Mouse (Mus musculus): Measurements from ENCODE around the gene Ptpro. TPM values are rescaled to one million over a fixed set of nuclear protein-coding genes. Genes with fewer than 3 reads are reported as not detected.

Gene Ptpro
- polyA plus RNA-seq, 1 experiment from 2014 or later = 2.3 TPM

DNA sequence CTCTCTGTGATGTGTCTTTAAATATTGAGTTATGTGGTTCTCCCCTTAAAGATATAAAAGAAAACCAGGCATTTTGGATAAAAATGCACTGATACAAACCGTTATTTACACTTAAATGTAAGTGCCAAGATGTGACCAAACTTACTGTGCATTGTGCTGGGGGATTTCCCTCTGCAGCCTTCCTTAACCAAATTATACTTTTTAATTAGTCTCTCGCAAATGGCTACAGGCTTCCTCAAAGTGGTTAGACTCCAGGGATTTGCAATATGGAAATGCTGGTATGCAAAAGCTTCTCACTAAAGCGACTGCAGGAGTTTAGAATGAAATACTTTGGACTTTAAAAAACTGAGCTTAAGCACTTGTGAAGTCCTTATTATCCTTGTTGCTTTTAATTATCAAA lies 10.0 kb downstream of the Ptpro start:
- H3K9me3 ChIP-seq = no peaks in the 10 kb centered on the region
- H3K27ac ChIP-seq = no peak overlapping the region
- no peaks in the 10 kb centered on the region for H3K27me3 ChIP-seq
- no peak for ATAC-seq (ENCODE audit: borderline replicate concordance, extremely low read depth, low FRiP score, low TSS enrichment)
- no peaks in the 10 kb centered on the region for H3K4me1 ChIP-seq
- H3K4me2 ChIP-seq = no peak overlapping the region
- H3K36me3 ChIP-seq = no peaks in the 10 kb centered on the region
- 61% methylated on average over 3 of the region's 3 CpGs for WGBS
- no peak overlapping the region for H3K4me3 ChIP-seq
- no peak overlapping the region for H3K9ac ChIP-seq

DNA sequence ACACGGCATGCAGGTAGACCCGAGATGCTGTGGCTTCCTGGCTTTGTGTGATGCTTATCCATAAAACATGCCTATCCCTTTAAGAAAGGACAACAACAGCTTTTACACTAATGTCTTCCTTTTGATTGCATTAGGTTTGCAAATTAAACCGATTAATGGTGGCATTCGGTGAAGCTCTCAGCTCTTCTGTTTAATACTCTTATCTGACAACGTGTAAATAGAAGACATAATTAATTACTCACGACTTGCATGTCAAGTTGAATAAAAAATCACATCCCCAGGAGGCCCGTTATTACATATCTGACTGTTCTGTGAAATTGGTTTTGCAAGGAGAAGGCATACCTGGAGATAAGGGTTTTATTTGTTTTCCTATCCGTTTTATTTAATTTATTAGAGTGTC lies 15.9 kb downstream of the Ptpro start:
- Histone ChIP-seq H3K4me2 (no peak overlapping the region), H3K27ac (no peak overlapping the region), H3K4me1 (no peaks in the 10 kb centered on the region), H3K9me3 (no peaks in the 10 kb centered on the region), H3K27me3 (no peaks in the 10 kb centered on the region), H3K9ac (no peak overlapping the region), H3K36me3 (no peaks in the 10 kb centered on the region), H3K4me3 (no peak overlapping the region)
- WGBS = 63% methylated on average over 8 of the region's 8 CpGs
- ATAC-seq (ENCODE audit: borderline replicate concordance, extremely low read depth, low FRiP score, low TSS enrichment) = no peak

DNA sequence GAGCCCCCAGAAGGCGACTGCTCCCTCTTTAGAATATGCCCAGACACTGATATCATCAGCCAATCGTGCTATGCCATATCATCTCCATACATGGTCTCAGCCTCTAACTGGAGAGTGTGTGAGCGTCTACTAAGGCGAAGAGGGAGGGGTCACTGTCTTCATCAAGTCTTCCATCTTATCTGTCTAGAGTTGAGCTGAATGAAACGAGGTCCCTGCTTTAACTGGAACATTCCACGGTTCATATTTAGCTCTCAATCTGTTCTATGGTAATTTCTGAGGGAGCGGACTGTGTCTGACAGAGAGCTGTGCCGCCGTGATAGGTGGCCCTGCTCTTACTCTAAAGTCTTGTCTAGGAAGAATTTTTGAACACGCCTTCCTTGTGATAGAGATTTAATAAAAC lies 16.5 kb downstream of the Ptpro start:
- Histone ChIP-seq H3K4me3 (no peak overlapping the region), H3K4me2 (no peak overlapping the region), H3K27ac (no peak overlapping the region), H3K4me1 (no peaks in the 10 kb centered on the region), H3K36me3 (no peaks in the 10 kb centered on the region), H3K9ac (no peak overlapping the region), H3K27me3 (no peaks in the 10 kb centered on the region), H3K9me3 (no peaks in the 10 kb centered on the region)
- 79% methylated on average over 10 of the region's 10 CpGs for WGBS
- ATAC-seq (ENCODE audit: borderline replicate concordance, extremely low read depth, low FRiP score, low TSS enrichment) = no peak

DNA sequence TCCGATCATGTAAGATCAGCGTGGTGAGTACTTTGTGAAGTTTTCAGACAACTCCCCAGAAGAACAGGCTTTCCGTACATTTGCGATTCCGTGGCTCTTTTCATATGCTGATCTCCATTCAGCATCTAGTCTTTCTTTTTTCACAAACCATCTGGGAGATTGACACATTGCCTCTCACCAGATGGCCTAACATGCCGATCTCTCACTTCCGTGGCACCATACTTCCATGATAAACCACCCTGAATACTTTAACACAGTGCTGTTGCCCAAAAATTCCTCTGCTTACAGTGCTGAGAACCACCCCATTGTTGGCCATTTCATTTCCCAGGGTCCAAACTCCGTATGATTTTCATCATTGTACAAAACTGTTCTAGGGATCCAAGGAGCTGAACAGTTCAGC lies 20.4 kb downstream of the Ptpro start:
- Histone ChIP-seq H3K27ac (no peak overlapping the region), H3K4me2 (no peak overlapping the region), H3K27me3 (no peaks in the 10 kb centered on the region), H3K9me3 (no peaks in the 10 kb centered on the region), H3K36me3 (no peaks in the 10 kb centered on the region), H3K9ac (no peak overlapping the region), H3K4me3 (no peak overlapping the region), H3K4me1 (no peaks in the 10 kb centered on the region)
- WGBS = 86% methylated on average over 8 of the region's 8 CpGs
- no peak for ATAC-seq (ENCODE audit: borderline replicate concordance, extremely low read depth, low FRiP score, low TSS enrichment)

DNA sequence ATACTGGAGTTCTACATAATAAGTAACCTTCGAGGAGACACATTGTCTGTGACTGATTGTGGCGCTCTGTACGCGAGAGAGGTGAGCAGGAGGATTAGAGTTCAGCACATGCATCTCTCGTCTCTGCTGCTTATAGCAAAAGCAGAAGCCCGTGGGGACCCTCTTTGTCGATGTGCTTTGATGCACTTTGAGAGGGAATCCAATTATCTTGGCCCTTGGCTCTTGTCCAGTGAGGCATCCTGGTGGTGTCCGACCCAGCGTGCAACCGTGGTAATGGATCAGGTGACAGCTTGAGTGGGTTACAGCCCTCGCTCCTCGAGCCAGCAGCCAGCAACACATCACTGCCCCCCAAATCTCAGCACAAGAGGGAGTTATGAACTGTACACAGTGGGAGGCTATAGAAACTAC lies 25.5 kb downstream of the Ptpro start:
- Histone ChIP-seq H3K9ac (no peak overlapping the region), H3K9me3 (no peaks in the 10 kb centered on the region), H3K27me3 (no peaks in the 10 kb centered on the region; the same call in 1 of the 2 replicates), H3K4me1 (no peaks in the 10 kb centered on the region), H3K4me2 (no peak overlapping the region), H3K36me3 (no peaks in the 10 kb centered on the region), H3K27ac (no peak overlapping the region), H3K4me3 (no peak overlapping the region)
- WGBS = 32% methylated on average over 12 of the region's 12 CpGs
- ATAC-seq (ENCODE audit: borderline replicate concordance, extremely low read depth, low FRiP score, low TSS enrichment) = no peak

DNA sequence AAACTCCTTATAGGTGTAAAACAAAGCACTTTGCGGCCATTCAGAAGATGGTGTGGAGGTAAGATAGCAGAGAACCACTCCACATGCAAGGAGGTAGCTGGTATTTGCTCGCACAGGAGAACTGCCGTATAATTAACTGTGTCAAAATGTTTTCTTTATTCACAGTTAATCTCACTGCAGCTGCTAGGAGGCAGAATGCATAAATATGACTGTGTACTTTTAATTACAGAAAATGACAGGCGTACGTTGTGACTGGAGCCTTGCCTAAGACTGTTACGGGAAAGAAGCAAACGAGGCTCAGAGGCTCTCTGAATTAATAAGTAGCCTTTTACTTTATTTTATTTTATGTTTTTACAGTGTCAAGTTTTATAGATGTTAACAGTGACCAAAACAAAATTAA lies 27.5 kb downstream of the Ptpro start:
- no peak overlapping the region for H3K4me2 ChIP-seq
- no peaks in the 10 kb centered on the region for H3K36me3 ChIP-seq
- H3K9me3 ChIP-seq = no peaks in the 10 kb centered on the region
- no peak overlapping the region for H3K9ac ChIP-seq
- H3K4me3 ChIP-seq = no peak overlapping the region
- H3K4me1 ChIP-seq = no peaks in the 10 kb centered on the region
- H3K27me3 ChIP-seq = no peaks in the 10 kb centered on the region; the same call in 1 of the 2 replicates
- ATAC-seq (ENCODE audit: borderline replicate concordance, extremely low read depth, low FRiP score, low TSS enrichment) = no peak
- no peak overlapping the region for H3K27ac ChIP-seq
- 75% methylated on average over 7 of the region's 7 CpGs for WGBS

DNA sequence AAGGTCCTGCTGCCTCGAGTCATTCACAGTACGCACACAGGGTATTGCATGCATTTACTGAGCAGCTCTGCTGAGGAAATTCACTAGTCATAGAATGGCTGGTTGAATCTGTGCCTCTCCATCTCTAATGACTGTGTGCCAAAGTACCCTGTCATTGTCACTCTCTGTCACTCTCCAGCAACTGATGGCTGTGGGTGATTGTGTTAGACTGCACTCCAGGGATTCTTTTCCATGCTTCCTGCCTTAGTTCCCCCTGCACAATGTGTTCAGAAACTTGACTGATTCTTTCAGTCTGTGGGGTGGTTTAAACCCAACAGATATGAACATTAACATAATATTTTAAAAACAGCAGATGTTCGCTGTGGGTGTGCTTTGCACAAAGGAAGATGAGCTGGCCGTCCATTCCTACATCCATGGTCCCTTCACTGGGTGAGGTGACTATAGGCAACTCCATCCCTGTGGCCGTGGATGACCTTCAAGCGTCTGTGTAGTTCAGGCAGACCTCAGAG lies 29.5 kb downstream of the Ptpro start:
- H3K4me1 ChIP-seq = no peaks in the 10 kb centered on the region
- no peak for ATAC-seq (ENCODE audit: borderline replicate concordance, extremely low read depth, low FRiP score, low TSS enrichment)
- no peak overlapping the region for H3K4me3 ChIP-seq
- H3K27ac ChIP-seq = no peak overlapping the region
- 76% methylated on average over 6 of the region's 6 CpGs for WGBS
- no peaks in the 10 kb centered on the region for H3K9me3 ChIP-seq
- no peaks in the 10 kb centered on the region for H3K36me3 ChIP-seq
- no peak overlapping the region for H3K4me2 ChIP-seq
- peaks cover 3% of the 10 kb centered on the region; the same call in 1 of the 2 replicates for H3K27me3 ChIP-seq
- H3K9ac ChIP-seq = no peak overlapping the region

DNA sequence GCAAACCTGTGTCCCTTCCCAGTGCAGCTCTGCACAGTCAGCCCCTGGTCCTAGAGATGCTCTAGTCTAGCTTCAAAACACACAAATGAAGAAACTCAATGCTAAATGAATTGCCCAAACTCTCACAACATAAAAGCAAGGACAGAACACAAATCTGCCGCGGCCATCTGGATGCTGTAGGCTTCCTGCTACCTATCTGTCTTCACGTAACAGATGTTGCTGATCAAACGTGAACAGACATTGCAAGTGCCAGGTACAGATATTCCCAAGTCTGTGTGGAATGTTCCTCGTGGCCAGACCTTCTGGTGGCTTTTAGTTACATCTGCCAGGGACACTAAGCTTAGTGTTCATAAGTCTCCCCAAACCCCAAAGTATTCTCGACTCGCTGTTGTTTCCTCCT lies 29.9 kb downstream of the Ptpro start:
- no peaks in the 10 kb centered on the region for H3K9me3 ChIP-seq
- H3K4me2 ChIP-seq = no peak overlapping the region
- 65% methylated on average over 7 of the region's 7 CpGs for WGBS
- no peak overlapping the region for H3K9ac ChIP-seq
- ATAC-seq (ENCODE audit: borderline replicate concordance, extremely low read depth, low FRiP score, low TSS enrichment) = no peak
- H3K4me1 ChIP-seq = no peaks in the 10 kb centered on the region
- no peak overlapping the region for H3K27ac ChIP-seq
- H3K36me3 ChIP-seq = no peaks in the 10 kb centered on the region
- H3K27me3 ChIP-seq = peaks cover 3% of the 10 kb centered on the region; the same call in 1 of the 2 replicates
- no peak overlapping the region for H3K4me3 ChIP-seq

DNA sequence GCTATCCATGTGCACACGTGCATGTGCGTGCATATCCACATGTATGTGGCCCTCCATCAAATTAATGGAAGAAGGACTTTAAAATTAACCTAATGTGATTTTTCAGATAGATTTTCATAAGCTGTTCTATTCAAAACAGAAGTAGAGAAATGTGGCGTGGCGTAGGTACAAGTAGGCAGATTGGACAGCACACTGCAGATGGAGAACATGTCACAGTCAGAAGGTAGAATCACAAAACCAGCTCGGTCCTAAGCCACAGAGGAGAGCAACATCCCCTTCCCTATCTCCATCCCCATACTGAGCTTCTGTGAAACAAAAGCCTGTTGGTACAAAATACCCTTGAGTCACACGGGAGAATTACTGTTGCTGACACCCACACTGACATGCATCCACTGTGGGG lies 34.3 kb downstream of the Ptpro start:
- ATAC-seq (ENCODE audit: borderline replicate concordance, extremely low read depth, low FRiP score, low TSS enrichment) = no peak
- Histone ChIP-seq H3K9me3 (no peaks in the 10 kb centered on the region), H3K4me3 (no peak overlapping the region), H3K36me3 (no peaks in the 10 kb centered on the region), H3K27ac (no peak overlapping the region), H3K4me2 (no peak overlapping the region), H3K27me3 (peaks cover 3% of the 10 kb centered on the region; the same call in 1 of the 2 replicates), H3K9ac (no peak overlapping the region), H3K4me1 (no peaks in the 10 kb centered on the region)
- 81% methylated on average over 6 of the region's 6 CpGs for WGBS

DNA sequence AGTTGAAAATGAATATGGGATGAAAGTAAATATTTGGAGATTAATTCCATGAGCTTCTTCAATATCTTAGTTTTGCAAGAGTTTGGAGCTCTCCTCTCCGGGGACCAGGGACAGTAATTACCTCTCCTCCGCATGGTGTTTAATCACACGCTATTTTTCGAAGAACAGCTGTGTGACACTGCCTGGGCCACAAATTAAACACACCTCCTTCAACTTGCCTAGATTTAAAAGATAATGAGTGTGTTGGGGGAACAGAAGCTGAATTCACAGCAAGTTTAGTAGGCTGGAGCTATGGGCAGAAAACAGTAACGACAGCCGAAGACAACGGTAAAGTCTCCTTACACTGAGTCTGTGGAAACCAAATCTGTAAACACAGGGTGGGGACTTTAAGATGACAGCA lies 35.7 kb downstream of the Ptpro start:
- no peaks in the 10 kb centered on the region for H3K36me3 ChIP-seq
- no peaks in the 10 kb centered on the region for H3K4me1 ChIP-seq
- H3K27ac ChIP-seq = no peak overlapping the region
- peaks cover 3% of the 10 kb centered on the region; the same call in 1 of the 2 replicates for H3K27me3 ChIP-seq
- H3K9ac ChIP-seq = no peak overlapping the region
- no peaks in the 10 kb centered on the region for H3K9me3 ChIP-seq
- 72% methylated on average over 7 of the region's 7 CpGs for WGBS
- H3K4me3 ChIP-seq = no peak overlapping the region
- ATAC-seq (ENCODE audit: borderline replicate concordance, extremely low read depth, low FRiP score, low TSS enrichment) = no peak
- H3K4me2 ChIP-seq = no peak overlapping the region

DNA sequence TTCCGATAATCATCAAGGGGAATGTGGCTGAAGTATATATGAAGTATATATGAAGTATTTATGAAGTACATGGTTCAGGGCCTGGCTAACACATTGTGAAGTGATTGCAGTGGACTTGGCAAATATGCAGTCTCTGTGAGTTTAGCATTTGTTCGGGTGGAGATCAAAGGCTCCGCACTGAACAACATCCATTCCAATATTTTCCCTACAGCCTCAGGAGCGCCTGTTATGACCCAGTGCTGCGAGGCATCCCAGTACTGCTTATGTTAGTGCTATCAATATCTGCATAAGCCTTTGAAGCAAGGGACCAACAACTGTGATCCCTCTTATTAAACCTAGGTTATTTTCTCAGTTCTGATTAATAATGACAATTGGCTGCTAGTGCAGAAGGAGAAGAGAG lies 36.1 kb downstream of the Ptpro start:
- no peak overlapping the region for H3K4me2 ChIP-seq
- no peak for ATAC-seq (ENCODE audit: borderline replicate concordance, extremely low read depth, low FRiP score, low TSS enrichment)
- H3K9me3 ChIP-seq = no peaks in the 10 kb centered on the region
- no peak overlapping the region for H3K27ac ChIP-seq
- H3K36me3 ChIP-seq = no peaks in the 10 kb centered on the region
- peaks cover 3% of the 10 kb centered on the region; the same call in 1 of the 2 replicates for H3K27me3 ChIP-seq
- WGBS = 63% methylated on average over 5 of the region's 5 CpGs
- no peak overlapping the region for H3K9ac ChIP-seq
- H3K4me3 ChIP-seq = no peak overlapping the region
- H3K4me1 ChIP-seq = no peaks in the 10 kb centered on the region

DNA sequence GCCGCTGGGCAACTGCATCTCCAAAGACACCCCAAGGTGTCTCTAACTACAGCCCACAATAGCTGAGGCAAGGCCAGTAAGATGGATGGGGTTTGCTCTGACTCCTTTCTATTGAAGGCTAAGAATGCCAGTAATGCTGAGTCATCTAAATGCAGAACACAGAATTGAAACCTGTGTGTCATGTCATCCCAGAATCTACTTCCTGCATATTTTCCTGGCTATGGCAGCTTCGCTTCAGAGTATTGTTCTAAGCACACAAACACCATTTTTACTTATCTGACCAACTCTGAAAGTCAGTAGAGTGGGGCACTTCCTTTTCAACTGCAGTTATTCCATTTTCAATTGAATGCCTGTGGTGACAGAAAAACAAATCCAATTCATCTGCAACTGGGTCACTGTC lies 40.3 kb downstream of the Ptpro start:
- Histone ChIP-seq H3K4me1 (no peaks in the 10 kb centered on the region), H3K27ac (no peak overlapping the region), H3K36me3 (no peaks in the 10 kb centered on the region), H3K4me3 (no peak overlapping the region), H3K27me3 (no peaks in the 10 kb centered on the region), H3K9me3 (no peaks in the 10 kb centered on the region), H3K4me2 (no peak overlapping the region), H3K9ac (no peak overlapping the region)
- WGBS = 80% methylated on average over 2 of the region's 2 CpGs
- ATAC-seq (ENCODE audit: borderline replicate concordance, extremely low read depth, low FRiP score, low TSS enrichment) = no peak

All from lung, embryonic 15.5 days (tissue).